Mouse (Mus musculus): Measurements from ENCODE around the gene Spats2l. TPM values are rescaled to one million over a fixed set of nuclear protein-coding genes. Genes with fewer than 3 reads are reported as not detected.

The Spats2l gene
- total RNA-seq, 2 experiments from 2014 or later = 12.5 to 16.2 TPM

GRCm38 (mm10) chr1:57820428-57820997 lies 46.6 kb downstream of the Spats2l start:
- intact Hi-C loops (cut with DNase I) = no loop called here
- DNase-seq = no peak

DNA sequence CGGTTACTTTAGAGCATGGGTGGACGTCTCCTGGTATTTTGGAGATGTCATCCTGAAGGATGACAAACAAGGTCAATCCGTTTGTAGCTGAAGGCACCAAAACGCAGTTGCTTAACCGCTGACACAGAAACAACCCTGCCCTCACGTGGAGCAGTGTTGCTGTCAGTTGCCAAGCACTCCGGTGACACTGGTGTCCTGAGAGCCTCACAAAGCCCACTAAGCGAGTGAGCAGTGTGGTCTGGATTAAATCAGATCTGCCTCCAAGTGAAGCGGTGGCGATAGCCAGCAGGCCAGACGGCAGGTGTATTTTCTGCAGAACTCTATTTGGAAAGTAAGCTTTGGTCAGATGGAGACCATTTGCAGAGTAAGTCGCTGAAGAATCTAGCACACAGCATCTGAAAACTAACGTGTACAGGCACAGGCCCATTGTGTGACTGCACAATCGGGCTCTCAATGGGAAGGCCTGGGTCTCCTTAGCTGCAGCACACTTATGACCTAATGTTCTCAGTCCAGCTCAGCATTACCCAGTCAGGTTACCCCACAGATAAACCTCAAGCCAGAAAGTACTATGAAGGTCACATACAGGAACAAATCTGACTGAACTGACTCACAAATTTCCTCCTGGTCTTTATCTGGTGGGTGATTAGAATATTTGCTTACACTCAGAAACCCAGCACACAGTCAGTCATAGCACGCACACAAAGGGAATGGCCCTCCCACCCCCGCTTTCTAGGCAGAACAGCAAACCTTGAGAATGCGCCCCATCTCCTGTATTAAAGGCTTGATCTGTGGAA lies 51.2 kb downstream of the Spats2l start:
- intact Hi-C loops (cut with DNase I) = no loop called here
- DNase-seq = no peak

GRCm38 (mm10) chr1:57826245-57826644 lies 52.3 kb downstream of the Spats2l start:
- intact Hi-C loops (cut with DNase I) = no loop called here
- DNase-seq = no peak

DNA sequence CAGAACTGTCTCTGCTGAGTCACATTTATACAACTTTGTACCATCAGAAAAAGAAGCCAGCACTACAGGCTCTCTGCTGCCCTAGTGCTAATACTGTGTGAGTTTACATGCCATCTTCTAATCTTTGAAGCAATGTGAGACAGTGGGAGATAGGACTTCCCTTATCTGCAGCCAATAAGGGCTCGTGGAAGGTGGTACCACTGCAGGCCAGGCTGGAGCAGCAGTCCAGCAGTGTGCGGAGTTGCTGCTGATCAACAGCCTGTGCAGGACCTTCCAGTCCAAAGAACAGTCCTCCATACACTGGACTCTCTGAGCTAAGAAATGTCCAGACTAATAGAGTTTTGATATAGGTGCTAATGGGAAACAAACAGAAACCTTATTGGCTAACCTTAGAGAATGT lies 59.2 kb downstream of the Spats2l start:
- no peak for DNase-seq
- intact Hi-C loops (cut with DNase I) = no loop called here

DNA sequence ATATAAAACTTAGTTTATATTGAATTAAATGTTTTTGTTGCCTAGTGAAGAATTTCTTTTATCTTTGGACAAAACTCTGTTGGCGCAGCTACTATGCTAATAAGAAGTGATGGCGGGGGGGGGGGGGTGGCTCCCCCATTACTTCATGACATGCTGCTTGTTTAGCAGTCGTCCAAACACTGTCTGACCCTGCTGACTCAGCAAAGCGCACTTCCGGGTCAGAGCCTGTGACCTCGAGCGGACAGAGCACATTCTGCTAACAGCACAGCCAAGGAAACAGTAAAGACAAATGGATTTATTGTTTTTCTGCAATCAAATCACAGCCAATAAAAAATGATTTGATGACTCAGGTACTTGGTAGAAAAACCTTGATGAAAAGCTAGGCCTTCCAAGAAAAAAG lies 61.2 kb downstream of the Spats2l start:
- no peak for DNase-seq
- intact Hi-C loops (cut with DNase I) = no loop called here

GRCm38 (mm10) chr1:57836686-57837317 lies 62.8 kb downstream of the Spats2l start:
- intact Hi-C loops (cut with DNase I) = no loop called here
- DNase-seq = no peak

GRCm38 (mm10) chr1:57839863-57840262 lies 65.9 kb downstream of the Spats2l start:
- no peak for DNase-seq
- intact Hi-C loops (cut with DNase I) = no loop called here

DNA sequence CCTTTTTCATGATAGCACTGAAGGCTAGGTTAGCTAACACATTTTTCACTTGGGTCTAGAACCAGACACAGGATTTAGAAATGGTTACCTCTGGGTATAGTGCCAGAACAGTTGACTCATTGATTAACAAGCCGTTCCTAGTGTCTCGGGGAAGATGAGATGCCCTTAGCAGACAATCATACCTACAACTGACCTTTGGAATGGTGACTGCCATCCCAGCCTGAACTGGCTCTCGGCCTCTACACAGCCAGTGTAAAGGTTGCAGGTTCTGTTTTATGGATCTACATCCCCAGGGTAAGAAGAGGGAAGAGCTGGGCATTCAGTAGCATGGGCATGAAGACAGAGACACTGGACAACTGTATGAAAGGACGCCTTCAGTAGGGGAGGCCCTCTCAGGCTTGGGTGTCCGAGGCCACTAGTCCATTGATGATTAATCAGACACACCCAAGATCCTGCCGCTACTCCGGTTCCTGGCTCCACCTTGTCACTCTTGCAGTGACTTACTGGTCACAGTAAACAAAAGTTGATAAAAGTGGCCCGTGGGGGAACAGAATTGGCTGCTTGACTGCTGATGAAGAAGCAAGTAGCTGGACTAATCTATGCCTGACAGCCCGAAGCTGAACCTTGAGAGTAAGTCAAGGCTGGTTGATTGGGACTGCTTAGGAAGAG lies 71.2 kb downstream of the Spats2l start:
- intact Hi-C loops (cut with DNase I) = no loop called here
- DNase-seq = no peak

GRCm38 (mm10) chr1:57846856-57847698 lies 73.1 kb downstream of the Spats2l start:
- intact Hi-C loops (cut with DNase I) = no loop called here
- no peak for DNase-seq

DNA sequence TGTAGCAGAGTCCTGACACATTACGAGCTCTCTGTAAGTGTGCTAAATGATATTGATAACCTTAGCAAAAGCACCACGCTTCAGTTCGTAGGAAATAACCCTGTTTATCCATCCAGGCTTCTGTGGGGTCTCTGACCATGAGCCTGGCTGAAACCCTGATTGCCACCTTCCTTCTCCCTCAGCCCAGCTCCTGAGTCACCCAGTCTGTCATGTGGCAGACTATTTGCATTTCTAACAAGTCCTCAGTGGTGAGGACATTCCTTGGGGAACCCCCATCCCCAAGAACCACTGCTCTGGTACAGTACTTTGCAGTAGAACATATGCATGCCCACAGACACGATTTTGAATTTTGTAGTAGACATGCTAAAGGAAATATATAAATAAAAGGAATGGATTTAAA lies 75.1 kb downstream of the Spats2l start:
- intact Hi-C loops (cut with DNase I) = no loop called here
- no peak for DNase-seq

- DNase-seq = peak in 1 of 2 experiments; percentile 10
- intact Hi-C loops (cut with DNase I) = loop anchor here (5.0 kb wide), 1 partner anchor 73 kb away; no protein-coding TSS in a partner anchor
These were observed 76.0 kb downstream of the Spats2l start for GRCm38 (mm10) chr1:57849916-57850315.

DNA sequence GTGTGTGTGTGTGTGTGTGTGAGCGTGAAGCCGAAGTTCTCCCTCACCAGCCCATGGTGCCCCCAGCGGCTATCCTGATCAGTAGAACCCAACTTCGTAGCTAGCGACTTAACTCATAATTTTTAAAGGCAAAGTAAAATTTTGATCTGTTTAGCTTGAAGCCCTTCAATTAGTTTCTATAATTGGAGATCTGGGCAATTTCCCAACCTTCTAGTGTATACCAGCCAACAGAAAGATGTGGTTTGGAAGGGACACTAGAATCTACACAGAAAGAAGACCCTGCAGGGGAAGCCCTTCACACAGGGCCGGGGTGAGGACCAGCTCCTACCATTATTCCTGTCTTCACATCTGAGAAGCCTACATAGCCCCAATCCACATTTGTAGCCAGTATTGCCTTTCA lies 77.9 kb downstream of the Spats2l start:
- no peak for DNase-seq
- intact Hi-C loops (cut with DNase I) = loop anchor here (5.0 kb wide), 1 partner anchor 75 kb away; no protein-coding TSS in a partner anchor

DNA sequence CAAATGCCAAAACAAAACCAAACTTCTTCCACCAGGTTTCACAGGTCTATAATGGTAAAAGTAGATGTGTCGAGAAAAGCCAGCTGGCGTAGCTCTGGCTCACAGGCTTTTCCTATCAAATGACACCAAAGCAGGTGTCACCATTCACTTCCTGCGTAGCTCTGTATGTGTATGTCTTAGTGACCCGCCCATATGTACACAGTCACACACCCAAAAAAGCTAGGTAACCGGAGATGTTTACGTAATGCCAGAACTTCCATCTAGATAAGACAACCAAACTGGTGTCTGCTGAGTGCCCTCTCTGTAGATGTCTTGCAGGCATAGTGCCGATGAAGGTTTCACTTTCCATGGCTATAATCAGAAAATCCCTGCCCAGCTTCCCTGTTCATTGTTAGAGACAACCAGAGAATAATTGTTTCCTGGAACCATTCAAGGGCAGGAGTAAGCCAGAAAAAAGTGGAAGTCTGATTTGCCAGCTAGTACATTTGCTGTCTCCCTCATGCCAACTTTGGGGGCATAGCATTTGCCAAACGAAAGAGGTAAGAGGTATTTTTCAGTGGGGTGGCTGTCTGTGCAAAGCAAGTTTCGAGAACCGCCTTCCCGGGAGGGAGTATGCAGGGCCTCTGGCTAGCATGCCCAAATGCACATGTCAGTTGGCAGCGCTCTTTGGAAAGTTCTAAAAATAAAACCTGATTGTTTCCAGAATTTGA lies 78.8 kb downstream of the Spats2l start:
- peak; percentile 24 to 42 for DNase-seq
- intact Hi-C loops (cut with DNase I) = loop anchor here (5.0 kb wide), 1 partner anchor 75 kb away; no protein-coding TSS in a partner anchor

- no peak for DNase-seq
- intact Hi-C loops (cut with DNase I) = no loop called here
These were observed 83.8 kb downstream of the Spats2l start for GRCm38 (mm10) chr1:57857799-57858198.

- intact Hi-C loops (cut with DNase I) = no loop called here
- DNase-seq = no peak
These were observed 88.1 kb downstream of the Spats2l start for GRCm38 (mm10) chr1:57862024-57862423.

DNA sequence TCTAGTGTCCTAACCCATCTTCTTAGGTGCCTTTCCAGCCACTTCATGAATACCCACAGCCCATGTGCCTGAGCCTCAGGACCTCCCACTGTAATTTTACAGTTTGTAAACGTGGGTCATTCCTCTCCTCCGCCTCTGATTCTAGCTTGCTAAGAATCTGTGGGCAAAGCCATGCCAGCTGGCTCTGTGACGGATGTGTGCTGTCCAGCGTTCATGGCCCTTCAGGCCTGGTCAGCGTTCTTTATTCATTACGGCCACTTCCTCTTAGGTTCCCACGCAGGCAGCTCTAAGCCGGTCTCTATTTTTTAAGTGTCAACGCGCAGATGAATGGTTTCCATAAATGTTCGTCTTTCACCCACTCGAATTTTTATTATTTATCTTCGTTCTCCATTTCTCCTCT lies 94.7 kb downstream of the Spats2l start:
- peak in 1 of 2 experiments; percentile 27 for DNase-seq
- intact Hi-C loops (cut with DNase I) = no loop called here

DNA sequence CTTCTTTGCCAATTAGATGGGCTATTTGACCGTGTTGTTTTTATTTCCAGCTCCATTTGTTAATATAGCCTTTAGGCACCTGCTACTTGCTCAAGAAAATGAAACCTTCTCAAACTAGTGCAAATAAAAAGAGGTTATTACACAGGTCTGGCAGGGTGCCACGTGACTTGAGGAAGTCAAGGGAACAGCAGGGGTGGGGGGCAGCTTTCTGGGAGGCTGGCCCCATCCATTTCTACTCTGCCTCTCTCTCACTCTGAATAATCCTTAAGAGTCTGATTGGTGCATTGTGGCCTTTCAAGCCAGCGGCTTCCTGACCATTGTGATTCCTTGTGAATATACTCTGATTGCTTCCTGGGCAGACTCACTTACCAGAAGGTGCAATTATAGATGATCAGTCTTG lies 98.0 kb downstream of the Spats2l start:
- intact Hi-C loops (cut with DNase I) = no loop called here

DNA sequence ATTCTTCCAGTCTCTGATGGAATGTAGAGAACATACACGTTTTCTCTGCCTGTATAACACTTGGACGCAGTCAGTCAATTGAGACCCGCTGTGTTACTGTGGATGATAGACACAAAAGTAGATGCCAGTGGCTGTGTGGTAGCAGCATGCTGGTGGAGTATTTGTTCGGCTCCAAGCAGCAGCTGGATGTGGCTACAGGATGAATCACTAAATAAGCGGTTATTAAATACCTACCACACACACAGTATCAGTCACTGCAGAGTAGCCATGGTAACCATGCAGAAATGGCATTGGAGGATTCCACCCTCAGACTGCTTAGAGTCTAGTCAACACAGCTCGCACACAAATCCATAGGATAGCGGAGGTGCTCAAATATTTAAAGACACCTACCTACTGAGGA lies 100.0 kb downstream of the Spats2l start:
- DNase-seq = no peak
- intact Hi-C loops (cut with DNase I) = no loop called here

More for the DNA sequence above, 98.0 kb downstream of the Spats2l start:
- DNase-seq = no peak

GRCm38 (mm10) chr1:57875109-57875508 lies 101.1 kb downstream of the Spats2l start:
- intact Hi-C loops (cut with DNase I) = no loop called here
- no peak for DNase-seq
